Mouse (Mus musculus) kidney, postnatal 0 days (tissue): ENCODE data around the gene Pms1. TPM values are rescaled to one million over a fixed set of nuclear protein-coding genes. Genes with fewer than 3 reads are reported as not detected.
"Not testable (repeated sequence)": the region's sequence is repeated elsewhere in the genome, so short reads cannot be mapped to it uniquely, and the experiment has no call there.

ENCODE experiments used
- ATAC-seq: fragments of 200-750 bp; cut with Nextera tagmentation; replicated peaks from 2 replicates; pipeline ENCODE4 v1.8.0; 2017; ENCODE audit warnings: low read depth, moderate number of reproducible peaks, moderate TSS enrichment, moderate library complexity; ENCODE audit not compliant: low FRiP score
- DNase-seq: peaks from one replicate; pipeline ENCODE4 v3.0.0-alpha.2; 2016; ENCODE audit warnings: low spot score
- H3K27ac ChIP-seq: fragments of 300-500 bp; sonication (generic); 2 replicates; pipeline ENCODE4 v1.5.1; 2014; ENCODE audit warnings: mild to moderate bottlenecking
- H3K27me3 ChIP-seq: fragments of 300-500 bp; sonication (generic); 2 replicates; pipeline ENCODE4 v1.6.1; 2014; ENCODE audit warnings: low read length, mixed read lengths; ENCODE audit not compliant: insufficient read depth
- H3K36me3 ChIP-seq: fragments of 300-500 bp; sonication (generic); 2 replicates; pipeline ENCODE4 v1.6.1; 2014; ENCODE audit warnings: low read length, mixed read lengths; ENCODE audit not compliant: insufficient read depth
- H3K4me1 ChIP-seq: fragments of 300-500 bp; sonication (generic); replicated peaks from 2 replicates; pipeline ENCODE4 v1.6.1; 2014; ENCODE audit warnings: antibody characterized with exemption, low read length, mixed read lengths; ENCODE audit not compliant: insufficient read depth
- H3K4me2 ChIP-seq: fragments of 300-500 bp; sonication (generic); 2 replicates; pipeline ENCODE4 v1.6.1; 2014; ENCODE audit warnings: mild to moderate bottlenecking, low read length, moderate library complexity, mixed read lengths
- H3K4me3 ChIP-seq: fragments of 300-500 bp; sonication (generic); replicated peaks from 2 replicates; pipeline ENCODE4 v1.5.1; 2014; ENCODE audit warnings: low read depth, low read length
- H3K9ac ChIP-seq: fragments of 300-500 bp; sonication (generic); 2 replicates; pipeline ENCODE4 v1.6.1; 2014; ENCODE audit warnings: low read depth, low read length
- H3K9me3 ChIP-seq: fragments of 300-500 bp; sonication (generic); replicated peaks from 2 replicates; pipeline ENCODE4 v1.6.1; 2016; ENCODE audit warnings: low read length, inconsistent platforms, mixed read lengths
- CTCF ChIP-seq: IDR thresholded peaks from 2 replicates; pipeline ENCODE4 v1.5.1; 2016; ENCODE audit warnings: antibody characterized with exemption, low read depth, mild to moderate bottlenecking, moderate library complexity
- WGBS: fragments of 180-500 bp; shearing (Covaris S2); extraction: QIAGEN DNeasy Blood & Tissue Kit; methylation state at CpG from one replicate; pipeline ENCODE4 v1.1.7; 2014; 5-methylcytosine and 5-hydroxymethylcytosine counted together
- polyA plus RNA-seq: library from polyadenylated mRNA; unstranded; fragments of >200 nt; fragmentation: Nextera tagmentation; extraction: Ambion mirVana; gene quantifications from 2 replicates; pipeline ENCODE4 v1.2.1, GENCODE M21; 2015

Gene Pms1
- polyA plus RNA-seq, 1 experiment from 2014 or later = 11.7 TPM

- no peaks in the 10 kb centered on the region for H3K4me1 ChIP-seq
- peak; percentile 70 for TF ChIP-seq CTCF
- H3K9ac ChIP-seq = no peak overlapping the region
- DNase-seq (peak; percentile 73), ATAC-seq (no peak)
- no peaks in the 10 kb centered on the region for H3K27me3 ChIP-seq
- H3K36me3 ChIP-seq = no peaks in the 10 kb centered on the region
- H3K9me3 ChIP-seq = no peaks in the 10 kb centered on the region
- H3K27ac ChIP-seq = no peak overlapping the region
- H3K4me3 ChIP-seq = no peak overlapping the region
- no peak overlapping the region for H3K4me2 ChIP-seq
Observed at GRCm38 (mm10) chr1:53272646-53273045, 24.2 kb downstream of the Pms1 start.

GRCm38 (mm10) chr1:53269901-53270300 lies 26.9 kb downstream of the Pms1 start:
- Histone ChIP-seq H3K4me2 (no peak overlapping the region), H3K4me1 (no peaks in the 10 kb centered on the region), H3K9ac (no peak overlapping the region), H3K27ac (no peak overlapping the region), H3K36me3 (no peaks in the 10 kb centered on the region), H3K9me3 (no peaks in the 10 kb centered on the region), H3K4me3 (no peak overlapping the region), H3K27me3 (no peaks in the 10 kb centered on the region)
- ATAC-seq = no peak
- 84% methylated on average over 3 of the region's 3 CpGs for WGBS
- no peak for DNase-seq
- TF ChIP-seq CTCF = no peak

- ATAC-seq, H3K9me3 ChIP-seq, H3K4me1 ChIP-seq, H3K36me3 ChIP-seq, H3K27me3 ChIP-seq, H3K27ac ChIP-seq, DNase-seq, H3K4me2 ChIP-seq, H3K9ac ChIP-seq, H3K4me3 ChIP-seq: not testable (repeated sequence)
Observed at GRCm38 (mm10) chr1:53264958-53265612, 31.7 kb downstream of the Pms1 start.

- Histone ChIP-seq H3K36me3 (0 out of 2 replicates have a peak, but pooled peaks cover 3% of the 10 kb centered on the region), H3K9me3 (no peaks in the 10 kb centered on the region), H3K4me2 (no peak overlapping the region), H3K4me1 (no peaks in the 10 kb centered on the region), H3K27me3 (no peaks in the 10 kb centered on the region), H3K9ac (no peak overlapping the region), H3K27ac (no peak overlapping the region), H3K4me3 (no peak overlapping the region)
- no peak for ATAC-seq
- 81% methylated on average over 1 of the region's 1 CpGs for WGBS
- no peak for TF ChIP-seq CTCF
- no peak for DNase-seq
Observed at GRCm38 (mm10) chr1:53226063-53226462, 70.8 kb downstream of the Pms1 start.

- Histone ChIP-seq H3K4me3 (no peak overlapping the region), H3K9ac (no peak overlapping the region), H3K4me1 (no peaks in the 10 kb centered on the region), H3K4me2 (no peak overlapping the region), H3K9me3 (no peaks in the 10 kb centered on the region), H3K27me3 (no peaks in the 10 kb centered on the region), H3K27ac (no peak overlapping the region), H3K36me3 (0 out of 2 replicates have a peak, but pooled peaks cover 3% of the 10 kb centered on the region)
- ATAC-seq (no peak), DNase-seq (no peak)
- TF ChIP-seq CTCF = no peak
- 90% methylated on average over 3 of the region's 3 CpGs for WGBS
Observed at GRCm38 (mm10) chr1:53225616-53226015, 71.2 kb downstream of the Pms1 start.

GRCm38 (mm10) chr1:53224775-53225174 lies 72.0 kb downstream of the Pms1 start:
- WGBS = 91% methylated on average over 1 of the region's 1 CpGs
- Histone ChIP-seq H3K4me2 (no peak overlapping the region), H3K36me3 (0 out of 2 replicates have a peak, but pooled peaks cover 3% of the 10 kb centered on the region)

GRCm38 (mm10) chr1:53210136-53210535 lies 86.7 kb downstream of the Pms1 start:
- no peak for ATAC-seq
- no peak overlapping the region for H3K4me3 ChIP-seq

More at GRCm38 (mm10) chr1:53224775-53225174, 72.0 kb downstream of the Pms1 start:
- Histone ChIP-seq H3K27ac (no peak overlapping the region), H3K4me3 (no peak overlapping the region), H3K9me3 (no peaks in the 10 kb centered on the region), H3K4me1 (no peaks in the 10 kb centered on the region), H3K27me3 (no peaks in the 10 kb centered on the region), H3K9ac (no peak overlapping the region)
- no peak for TF ChIP-seq CTCF
- DNase-seq = no peak
- no peak for ATAC-seq

More at GRCm38 (mm10) chr1:53210136-53210535, 86.7 kb downstream of the Pms1 start:
- Histone ChIP-seq H3K4me2 (no peak overlapping the region), H3K27ac (no peak overlapping the region), H3K9ac (no peak overlapping the region), H3K9me3 (no peaks in the 10 kb centered on the region), H3K36me3 (no peaks in the 10 kb centered on the region), H3K4me1 (no peaks in the 10 kb centered on the region), H3K27me3 (no peaks in the 10 kb centered on the region)
- no peak for DNase-seq
- no peak for TF ChIP-seq CTCF
